Mouse (Mus musculus) spleen, adult 10 weeks (tissue): ENCODE data around the gene Shmt2. TPM values are rescaled to one million over a fixed set of nuclear protein-coding genes. Genes with fewer than 3 reads are reported as not detected.

Experiments used
- polyA plus RNA-seq: library from polyadenylated mRNA; stranded (reverse); fragments of 350-450 nt; fragmentation: Illumina TruSeq; extraction: RNeasy Lipid Tissue Mini Kit (QIAGEN cat#74804); gene quantifications from one replicate; pipeline ENCODE4 v1.2.3, GENCODE M21; 2015; ENCODE audit warnings: low replicate concordance; ENCODE audit not compliant: insufficient read depth

Gene Shmt2
- 27.0 TPM for polyA plus RNA-seq

GRCm38 (mm10) chr10:127522088-127522581 is at the start of gene Shmt2:
Gene Shmt2 (minus strand): TSS chr10:127522444.

GRCm38 (mm10) chr10:127534036-127534928 is 12.0 kb upstream of the Shmt2 start, which contains the start of gene Nxph4:
Gene Nxph4 (minus strand): TSS chr10:127534559.

DNA sequence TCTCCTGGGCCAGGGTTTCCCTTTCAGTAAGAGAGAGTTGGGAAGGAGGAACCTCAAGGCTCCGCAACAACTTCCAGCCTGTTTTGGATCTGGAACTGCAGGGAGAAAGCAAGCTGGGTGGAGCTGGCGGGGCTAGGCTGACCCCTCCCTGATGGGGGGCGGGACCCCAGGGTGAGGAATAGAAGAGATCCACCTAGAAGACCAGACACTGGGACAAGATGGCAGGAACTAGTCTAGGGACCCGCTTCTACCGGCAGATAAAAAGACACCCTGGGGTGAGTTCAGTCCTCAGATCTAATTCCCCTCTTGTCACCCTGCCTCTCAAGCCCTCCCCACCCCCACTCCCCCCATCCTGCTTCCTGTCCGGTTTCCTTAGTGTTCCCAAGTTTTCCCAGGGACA is 7.5 kb downstream of the Shmt2 start, which contains the start of gene Ndufa4l2:
Gene Ndufa4l2, plus strand, starts transcription at position 204 of the 400 bp plus-strand sequence.

GRCm38 (mm10) chr10:127500894-127501893 is 21.1 kb downstream of the Shmt2 start, which contains the start of gene Stac3:
Gene Stac3 (plus strand): TSS chr10:127501686.

Other genes starting within 250 kb of the Shmt2 start
- gene Mbd6, start 233.4 kb downstream of the Shmt2 start, polyA plus RNA-seq = 18.9 TPM
- 29.4 TPM for gene Mars, start 210.7 kb downstream of the Shmt2 start, polyA plus RNA-seq
- gene Arhgap9, start 200.5 kb downstream of the Shmt2 start, polyA plus RNA-seq = 70.2 TPM
- 0.39 TPM for gene Gli1, start 180.5 kb downstream of the Shmt2 start, polyA plus RNA-seq
- gene Inhbe, start 168.0 kb downstream of the Shmt2 start, polyA plus RNA-seq = not detected
- not detected for gene Inhbc, start 152.0 kb downstream of the Shmt2 start, polyA plus RNA-seq
- gene R3hdm2, start 142.1 kb downstream of the Shmt2 start, polyA plus RNA-seq = 99.4 TPM
- gene Stac3, start 20.8 kb downstream of the Shmt2 start, polyA plus RNA-seq = 3.6 TPM
- gene Ndufa4l2, start 7.5 kb downstream of the Shmt2 start, polyA plus RNA-seq = 1.8 TPM
- not detected for gene Nxph4, start 12.1 kb upstream of the Shmt2 start, polyA plus RNA-seq
- 26.0 TPM for gene Lrp1, start 98.7 kb upstream of the Shmt2 start, polyA plus RNA-seq
- gene Stat6, start 120.5 kb upstream of the Shmt2 start, polyA plus RNA-seq = 130 TPM
- 17.1 TPM for gene Nemp1, start 144.5 kb upstream of the Shmt2 start, polyA plus RNA-seq
- gene Nab2, start 146.1 kb upstream of the Shmt2 start, polyA plus RNA-seq = 10.6 TPM
- gene Myo1a, start 182.7 kb upstream of the Shmt2 start, polyA plus RNA-seq = 0.35 TPM
- 0.41 TPM for gene Tac2, start 202.0 kb upstream of the Shmt2 start, polyA plus RNA-seq
- 7.9 TPM for gene Zbtb39, start 217.1 kb upstream of the Shmt2 start, polyA plus RNA-seq
- gene Gpr182, start 229.3 kb upstream of the Shmt2 start, polyA plus RNA-seq = 9.3 TPM
- gene Rdh1, start 237.3 kb upstream of the Shmt2 start, polyA plus RNA-seq = 1.1 TPM
- 1.9 TPM for gene Rdh16f1, start 237.3 kb upstream of the Shmt2 start, polyA plus RNA-seq